Mouse (Mus musculus) embryonic facial prominence, embryonic 15.5 days (tissue): Measurements from ENCODE around the gene Adgra1. TPM values are rescaled to one million over a fixed set of nuclear protein-coding genes. Genes with fewer than 3 reads are reported as not detected.

Experiments
- ATAC-seq: fragments of 200-750 bp; cut with Nextera tagmentation; 2 replicates; pipeline ENCODE4 v1.8.0; 2017; ENCODE audit warnings: low read depth, moderate TSS enrichment; ENCODE audit not compliant: insufficient number of reproducible peaks, low FRiP score, low TSS enrichment
- H3K27ac ChIP-seq: fragments of 300-500 bp; sonication (generic); replicated peaks from 2 replicates; pipeline ENCODE4 v1.5.1; 2015; ENCODE audit warnings: mild to moderate bottlenecking, inconsistent platforms
- H3K27me3 ChIP-seq: fragments of 300-500 bp; sonication (generic); 2 replicates; pipeline ENCODE4 v1.6.1; 2015; ENCODE audit warnings: inconsistent platforms
- H3K36me3 ChIP-seq: fragments of 300-500 bp; sonication (generic); 2 replicates; pipeline ENCODE4 v1.6.1; 2015; ENCODE audit warnings: mild to moderate bottlenecking, inconsistent platforms
- H3K4me1 ChIP-seq: fragments of 300-500 bp; sonication (generic); 2 replicates; pipeline ENCODE4 v1.6.1; 2015; ENCODE audit warnings: inconsistent platforms
- H3K4me2 ChIP-seq: fragments of 300-500 bp; sonication (generic); replicated peaks from 2 replicates; pipeline ENCODE4 v1.6.1; 2015; ENCODE audit warnings: mild to moderate bottlenecking, inconsistent platforms
- H3K4me3 ChIP-seq: fragments of 300-500 bp; sonication (generic); replicated peaks from 2 replicates; pipeline ENCODE4 v1.5.1; 2015; ENCODE audit warnings: mild to moderate bottlenecking, inconsistent platforms
- H3K9ac ChIP-seq: fragments of 300-500 bp; sonication (generic); 2 replicates; pipeline ENCODE4 v1.6.1; 2015; ENCODE audit warnings: inconsistent platforms
- H3K9me3 ChIP-seq: fragments of 300-500 bp; sonication (generic); replicated peaks from 2 replicates; pipeline ENCODE4 v1.6.1; 2016; ENCODE audit warnings: inconsistent platforms
- WGBS: fragments of 180-500 bp; shearing (Covaris S2); methylation state at CpG from one replicate; pipeline ENCODE4 v1.1.7; 2015; 5-methylcytosine and 5-hydroxymethylcytosine counted together
- polyA plus RNA-seq: library from polyadenylated mRNA; unstranded; fragments of >200 nt; fragmentation: Nextera tagmentation; extraction: Ambion mirVana; gene quantifications from 2 replicates; pipeline ENCODE4 v1.2.1, GENCODE M21; 2015

Gene Adgra1
- polyA plus RNA-seq, 1 experiment from 2014 or later, result 1.5 TPM

- no peak; the same call in 1 of the 2 replicates for ATAC-seq
- Histone ChIP-seq H3K9ac (peak within 1 kb of the TSS; percentile 21; the same call in 1 of the 2 replicates), H3K27me3 (peaks cover 51% of the 10 kb centered on the region), H3K4me2 (peak within 1 kb of the TSS; percentile 88), H3K4me3 (peak within 1 kb of the TSS; percentile 46), H3K9me3 (no peaks in the 10 kb centered on the region), H3K36me3 (no peaks in the 10 kb centered on the region), H3K4me1 (peaks cover 8% of the 10 kb centered on the region), H3K27ac (no peak within 1 kb of the TSS)
- under 1% methylated on average over 50 of the region's 50 CpGs for WGBS
Observed at GRCm38 (mm10) chr7:139894655-139895557, 60.9 kb downstream of the Adgra1 start, which contains the start of gene Kndc1. TSS of gene Kndc1 (plus strand) at chr7:139894696.

- no peaks in the 10 kb centered on the region for H3K9me3 ChIP-seq
- H3K36me3 ChIP-seq, result no peaks in the 10 kb centered on the region
- H3K9ac ChIP-seq, result no peak overlapping the region
- H3K4me1 ChIP-seq, result peaks cover 8% of the 10 kb centered on the region
- H3K27ac ChIP-seq, result no peak overlapping the region
- 79% methylated on average over 7 of the region's 7 CpGs for WGBS
- peaks cover 51% of the 10 kb centered on the region for H3K27me3 ChIP-seq
- H3K4me3 ChIP-seq, result no peak overlapping the region
- H3K4me2 ChIP-seq, result no peak overlapping the region
- no peak for ATAC-seq
Observed at GRCm38 (mm10) chr7:139896271-139896670, 62.3 kb downstream of the Adgra1 start.

- H3K36me3 ChIP-seq, result no peaks in the 10 kb centered on the region
- ATAC-seq, result no peak
- peaks cover 8% of the 10 kb centered on the region for H3K4me1 ChIP-seq
- no peak overlapping the region for H3K9ac ChIP-seq
- WGBS, result 77% methylated on average over 7 of the region's 7 CpGs
- H3K9me3 ChIP-seq, result no peaks in the 10 kb centered on the region
- H3K27ac ChIP-seq, result no peak overlapping the region
- H3K27me3 ChIP-seq, result peaks cover 51% of the 10 kb centered on the region
- H3K4me3 ChIP-seq, result no peak overlapping the region
- no peak overlapping the region for H3K4me2 ChIP-seq
Observed at GRCm38 (mm10) chr7:139896796-139897195, 62.8 kb downstream of the Adgra1 start.

GRCm38 (mm10) chr7:139898606-139899005 lies 64.6 kb downstream of the Adgra1 start:
- no peak overlapping the region for H3K9ac ChIP-seq
- no peak overlapping the region for H3K4me3 ChIP-seq
- peaks cover 36% of the 10 kb centered on the region for H3K27me3 ChIP-seq
- no peak overlapping the region for H3K27ac ChIP-seq
- H3K9me3 ChIP-seq, result no peaks in the 10 kb centered on the region
- H3K4me2 ChIP-seq, result no peak overlapping the region
- H3K4me1 ChIP-seq, result peaks cover 8% of the 10 kb centered on the region
- no peaks in the 10 kb centered on the region for H3K36me3 ChIP-seq
- 75% methylated on average over 2 of the region's 2 CpGs for WGBS
- no peak for ATAC-seq

- no peak overlapping the region for H3K9ac ChIP-seq
- no peak for ATAC-seq
- H3K4me3 ChIP-seq, result no peak overlapping the region
- H3K9me3 ChIP-seq, result no peaks in the 10 kb centered on the region
- no peaks in the 10 kb centered on the region for H3K36me3 ChIP-seq
- no peak overlapping the region for H3K27ac ChIP-seq
- peaks cover 27% of the 10 kb centered on the region for H3K27me3 ChIP-seq
- H3K4me1 ChIP-seq, result peaks cover 7% of the 10 kb centered on the region
- no peak overlapping the region for H3K4me2 ChIP-seq
- WGBS, result 86% methylated on average over 7 of the region's 7 CpGs
Observed at GRCm38 (mm10) chr7:139899505-139899904, 65.5 kb downstream of the Adgra1 start.

GRCm38 (mm10) chr7:139900456-139900855 lies 66.5 kb downstream of the Adgra1 start:
- H3K9ac ChIP-seq, result no peak overlapping the region
- peaks cover 18% of the 10 kb centered on the region for H3K27me3 ChIP-seq
- no peak for ATAC-seq
- H3K4me3 ChIP-seq, result no peak overlapping the region
- no peaks in the 10 kb centered on the region for H3K36me3 ChIP-seq
- H3K9me3 ChIP-seq, result no peaks in the 10 kb centered on the region
- H3K4me1 ChIP-seq, result no peaks in the 10 kb centered on the region
- 87% methylated on average over 7 of the region's 7 CpGs for WGBS
- H3K27ac ChIP-seq, result no peak overlapping the region
- H3K4me2 ChIP-seq, result no peak overlapping the region

GRCm38 (mm10) chr7:139900896-139901295 lies 66.9 kb downstream of the Adgra1 start:
- Histone ChIP-seq H3K4me2 (no peak overlapping the region), H3K9ac (no peak overlapping the region), H3K4me1 (no peaks in the 10 kb centered on the region), H3K4me3 (no peak overlapping the region), H3K9me3 (no peaks in the 10 kb centered on the region), H3K36me3 (no peaks in the 10 kb centered on the region), H3K27ac (no peak overlapping the region), H3K27me3 (peaks cover 13% of the 10 kb centered on the region)
- 72% methylated on average over 6 of the region's 6 CpGs for WGBS
- no peak for ATAC-seq

- ATAC-seq, result no peak
- Histone ChIP-seq H3K27ac (no peak overlapping the region), H3K4me1 (no peaks in the 10 kb centered on the region), H3K9me3 (no peaks in the 10 kb centered on the region), H3K4me3 (no peak overlapping the region), H3K9ac (no peak overlapping the region), H3K27me3 (peaks cover 2% of the 10 kb centered on the region), H3K36me3 (no peaks in the 10 kb centered on the region), H3K4me2 (no peak overlapping the region)
- 43% methylated on average over 1 of the region's 1 CpGs for WGBS
Observed at GRCm38 (mm10) chr7:139901981-139902380, 68.0 kb downstream of the Adgra1 start.

- no peak for ATAC-seq
- 23% methylated on average over 6 of the region's 6 CpGs for WGBS
- no peaks in the 10 kb centered on the region for H3K9me3 ChIP-seq
Observed at GRCm38 (mm10) chr7:139905261-139905660, 71.3 kb downstream of the Adgra1 start.

GRCm38 (mm10) chr7:139905661-139906060 lies 71.7 kb downstream of the Adgra1 start:
- Histone ChIP-seq H3K4me3 (no peak overlapping the region), H3K4me1 (peaks cover 6% of the 10 kb centered on the region; the same call in 1 of the 2 replicates), H3K4me2 (no peak overlapping the region), H3K9me3 (no peaks in the 10 kb centered on the region), H3K27ac (no peak overlapping the region), H3K27me3 (no peaks in the 10 kb centered on the region), H3K9ac (no peak overlapping the region), H3K36me3 (no peaks in the 10 kb centered on the region)
- ATAC-seq, result no peak
- 4% methylated on average over 6 of the region's 6 CpGs for WGBS

More at GRCm38 (mm10) chr7:139905261-139905660, 71.3 kb downstream of the Adgra1 start:
- Histone ChIP-seq H3K4me1 (peaks cover 6% of the 10 kb centered on the region; the same call in 1 of the 2 replicates), H3K27ac (no peak overlapping the region), H3K4me2 (no peak overlapping the region), H3K27me3 (no peaks in the 10 kb centered on the region), H3K4me3 (no peak overlapping the region), H3K36me3 (no peaks in the 10 kb centered on the region), H3K9ac (no peak overlapping the region)

GRCm38 (mm10) chr7:139908176-139908575 lies 74.2 kb downstream of the Adgra1 start:
- Histone ChIP-seq H3K9ac (no peak overlapping the region), H3K36me3 (no peaks in the 10 kb centered on the region), H3K4me3 (no peak overlapping the region), H3K9me3 (no peaks in the 10 kb centered on the region), H3K27ac (0 out of 2 replicates have a peak overlapping the region, but pooled peaks have one; percentile 13), H3K4me2 (no peak overlapping the region), H3K4me1 (peaks cover 6% of the 10 kb centered on the region; the same call in 1 of the 2 replicates), H3K27me3 (peaks cover 8% of the 10 kb centered on the region)
- peak; percentile 48; the same call in 1 of the 2 replicates for ATAC-seq
- WGBS, result 47% methylated on average over 5 of the region's 5 CpGs
